Mouse (Mus musculus) adrenal gland, adult (tissue): ENCODE data around the gene Acad10.
"Not testable (repeated sequence)": the region's sequence is repeated elsewhere in the genome, so short reads cannot be mapped to it uniquely, and the experiment has no call there.

Experiments used
- DNase-seq, 2 experiments: peaks; one replicate each; pipeline ENCODE4 v3.0.0; 2022 to 2023; ENCODE audit warnings: low spot score in 1 of 2; ENCODE audit not compliant: inconsistent age in 2 of 2

Acad10 gene

DNA sequence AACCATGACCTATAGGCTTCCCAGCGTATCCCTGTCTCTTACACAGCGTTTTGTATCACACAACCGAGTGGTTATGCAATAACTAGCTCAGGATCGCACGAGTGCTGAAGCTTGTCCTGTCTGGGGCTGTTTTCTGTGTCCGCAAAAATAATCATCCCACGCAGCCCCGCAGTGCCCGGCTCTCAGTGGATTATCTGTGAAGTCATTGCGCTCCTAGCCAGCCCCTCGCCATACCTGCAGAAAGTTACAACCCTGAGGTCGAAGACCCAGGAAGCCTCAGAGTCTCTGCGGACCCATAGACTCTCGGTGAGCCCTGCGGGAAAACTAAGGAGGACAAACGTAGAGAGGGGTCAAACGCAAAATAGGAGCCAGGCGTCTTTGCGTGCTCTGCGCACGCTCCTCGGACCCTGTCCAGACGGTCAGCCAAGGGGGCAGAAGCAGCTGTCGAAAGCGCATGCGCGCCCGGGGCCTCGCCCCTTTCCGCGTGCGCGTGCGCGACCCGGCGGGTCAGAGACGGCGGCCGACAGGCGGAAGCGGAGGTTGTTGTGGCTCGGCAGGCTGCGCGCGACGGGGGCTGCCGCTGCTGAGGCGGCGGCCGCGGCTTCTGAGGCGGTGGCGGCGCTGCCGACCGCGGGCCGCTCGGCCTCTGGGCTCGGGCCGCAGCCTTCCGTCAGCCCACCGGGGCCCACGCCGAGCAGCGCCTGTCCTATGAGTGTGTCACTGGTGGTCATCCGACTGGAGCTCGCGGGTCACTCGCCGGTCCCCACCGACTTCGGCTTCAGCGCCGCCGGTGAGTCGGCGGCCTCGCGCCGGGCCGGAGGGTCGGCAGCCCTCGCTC is at the start of gene Acad10, which contains the start of gene Brap:
Acad10 (minus strand) TSS at position 456 of the 838 bp plus-strand sequence.
Brap (plus strand) TSS at position 505 of the 838 bp plus-strand sequence.
- DNase-seq = peak; percentile 97 to 99

DNA sequence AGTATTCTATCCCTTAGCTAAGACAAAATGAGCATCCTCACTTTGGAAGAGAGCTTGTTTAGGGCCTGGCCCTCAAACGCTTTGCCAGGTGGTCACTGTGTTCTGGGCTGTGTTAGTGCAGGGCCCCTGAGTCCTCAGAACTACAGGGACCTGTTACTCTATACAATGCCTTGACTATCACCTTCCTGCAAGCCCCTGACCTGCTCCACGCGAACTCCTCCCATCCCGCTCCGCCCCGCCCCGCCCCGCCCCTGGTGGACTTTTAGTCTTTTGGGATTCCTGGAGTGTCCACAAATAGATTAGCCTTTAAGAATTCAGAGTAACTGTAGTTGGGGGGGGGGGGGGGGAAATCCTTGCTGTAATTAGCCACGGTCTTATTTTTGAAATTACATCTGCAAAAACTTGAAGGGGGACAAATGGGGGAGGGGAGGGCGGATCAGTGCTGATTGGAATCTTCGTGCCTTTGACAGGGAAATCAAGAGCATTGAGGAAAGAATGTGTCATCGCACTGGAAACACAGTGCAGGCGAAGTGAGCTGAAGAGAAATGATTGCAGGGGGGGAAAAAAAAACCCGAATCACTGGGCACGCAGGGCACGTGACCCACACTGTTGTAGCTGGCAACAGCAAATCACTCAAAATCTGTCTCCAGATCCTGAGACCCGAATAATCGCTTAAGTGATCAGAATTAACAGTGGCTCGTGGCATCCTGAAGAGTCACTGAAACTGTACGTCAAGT is 44.4 kb upstream of the Acad10 start:
- DNase-seq = peak in 1 of 2 experiments; percentile 67

DNA sequence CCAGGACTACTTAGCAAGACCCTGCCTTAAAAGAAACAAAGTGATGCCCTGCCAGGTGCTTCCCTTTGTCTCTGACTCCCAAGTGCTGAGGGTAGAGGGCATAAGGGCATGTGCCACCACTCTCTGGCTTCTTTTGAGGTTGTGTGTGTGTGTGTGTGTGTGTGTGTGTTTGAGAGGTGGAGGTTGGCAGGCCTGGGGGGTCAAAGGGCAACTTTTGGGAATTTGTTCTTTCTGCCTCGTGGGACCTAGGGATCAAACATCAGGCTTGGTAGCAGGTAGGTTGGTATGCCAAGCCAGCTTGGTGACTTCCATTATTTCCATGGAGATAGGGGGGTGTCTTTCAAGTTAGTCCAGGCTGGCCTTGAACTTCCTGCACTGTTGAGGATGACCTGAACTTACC is 43.0 kb upstream of the Acad10 start:
- DNase-seq = no peak

DNA sequence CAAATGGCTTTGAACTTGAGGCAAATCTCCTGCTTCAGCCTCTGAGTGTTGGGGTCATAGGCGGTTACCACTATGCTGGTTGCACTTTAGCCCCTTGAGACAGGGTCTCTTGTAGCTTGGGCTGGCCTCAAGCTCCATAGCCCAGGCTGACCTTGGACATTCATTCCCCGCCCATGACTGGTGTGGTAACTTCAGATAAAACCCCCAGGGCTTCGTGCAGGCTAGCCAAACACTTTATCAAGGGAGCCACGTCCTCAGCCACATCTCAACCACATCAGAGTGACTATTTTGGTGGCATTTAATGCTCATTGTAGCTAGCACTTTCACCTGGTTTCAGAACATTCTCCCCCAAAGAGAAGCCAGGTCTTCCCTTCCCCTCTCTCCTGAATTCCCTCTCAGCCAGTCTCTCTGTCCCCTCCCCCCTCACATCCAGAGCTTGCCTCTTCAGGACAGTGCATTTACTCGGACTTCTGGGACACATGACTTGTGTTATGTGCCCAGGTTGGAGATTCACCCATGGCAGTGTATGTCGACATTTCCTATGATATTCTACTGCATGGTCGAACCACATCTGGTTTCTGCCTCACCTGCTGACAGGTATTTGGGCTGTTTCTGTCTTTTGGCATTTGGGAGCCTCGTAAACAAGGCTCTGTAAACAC is 40.9 kb upstream of the Acad10 start:
- DNase-seq = peak; percentile 57 to 80

DNA sequence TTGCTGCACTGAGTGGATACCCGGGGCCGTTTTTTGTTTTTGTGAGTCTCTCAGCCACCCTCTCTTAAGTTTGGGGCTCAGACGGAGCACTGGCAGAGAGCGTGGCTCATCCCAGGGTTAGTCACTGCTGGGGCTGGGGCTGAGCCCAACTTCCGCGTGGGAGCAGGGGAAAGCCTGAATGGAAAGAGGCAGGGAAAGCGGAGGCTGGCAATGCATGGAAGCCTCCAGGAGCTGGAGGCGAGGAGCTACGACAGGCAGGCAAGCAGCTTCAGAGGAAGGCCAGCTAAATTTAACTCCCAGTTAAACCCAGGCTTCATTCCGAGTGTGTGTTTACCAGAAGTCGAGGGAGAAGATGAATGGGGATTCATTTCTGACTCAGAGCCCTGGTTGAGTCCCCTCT is 40.2 kb upstream of the Acad10 start:
- DNase-seq = peak; percentile 78 to 90

DNA sequence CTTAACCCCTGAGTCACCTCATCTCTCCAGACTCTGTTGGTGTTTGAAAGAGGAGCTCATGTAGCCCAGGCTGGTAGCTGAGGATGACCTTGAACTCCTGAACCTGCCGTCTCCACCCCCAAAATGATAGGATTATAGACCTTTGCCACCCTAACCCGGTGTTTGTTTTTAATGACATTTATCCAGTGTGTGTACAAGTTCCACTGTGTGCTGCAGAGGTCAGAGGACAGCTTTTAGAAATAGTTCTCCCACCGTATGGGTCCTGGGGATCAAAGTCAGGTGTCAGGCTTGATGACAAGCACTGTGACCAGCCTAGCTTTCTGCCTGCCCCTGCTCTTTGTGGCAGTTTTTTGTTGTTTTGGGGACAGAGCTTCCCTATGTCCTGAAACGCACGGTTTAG is 39.6 kb upstream of the Acad10 start:
- no peak for DNase-seq

DNA sequence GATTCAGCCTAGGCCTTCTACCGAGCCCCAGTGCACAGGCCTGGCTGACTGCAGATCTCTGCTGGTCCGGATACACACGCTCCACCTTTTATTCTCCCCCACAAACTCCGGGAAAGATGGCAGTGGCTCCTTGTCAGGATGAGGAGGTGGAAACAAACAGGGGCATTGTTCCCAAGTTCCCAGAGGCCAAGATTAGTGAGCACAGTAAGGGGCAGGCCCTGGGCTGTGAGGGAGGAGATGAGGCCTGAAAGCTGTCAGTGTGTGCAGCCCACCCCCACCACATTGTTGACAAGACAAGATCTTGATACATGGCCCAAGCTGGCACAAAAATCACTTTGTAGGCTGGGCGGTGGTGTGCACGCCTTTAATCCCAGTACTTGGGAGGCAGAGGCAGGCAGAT is 36.4 kb upstream of the Acad10 start:
- no peak for DNase-seq

DNA sequence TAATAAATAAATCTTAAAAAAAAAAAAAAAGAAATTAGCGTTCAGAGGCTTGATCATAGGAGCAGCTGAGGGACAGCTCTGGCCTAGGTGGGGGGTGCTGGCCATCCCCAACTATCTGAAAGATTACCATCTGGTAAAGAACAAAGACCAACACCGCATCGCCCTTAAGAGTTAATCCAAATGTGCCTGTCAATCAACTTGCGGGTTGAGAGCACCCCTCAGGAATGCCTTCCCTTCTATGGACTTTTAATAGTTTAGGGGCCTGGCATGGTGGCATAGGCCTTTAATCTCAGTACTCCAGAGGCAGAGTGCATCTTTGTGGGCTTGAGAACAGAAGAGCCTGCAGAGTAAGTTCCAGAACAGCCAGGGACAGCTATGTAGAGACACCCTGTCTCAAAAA is 32.6 kb upstream of the Acad10 start:
- DNase-seq = no peak

DNA sequence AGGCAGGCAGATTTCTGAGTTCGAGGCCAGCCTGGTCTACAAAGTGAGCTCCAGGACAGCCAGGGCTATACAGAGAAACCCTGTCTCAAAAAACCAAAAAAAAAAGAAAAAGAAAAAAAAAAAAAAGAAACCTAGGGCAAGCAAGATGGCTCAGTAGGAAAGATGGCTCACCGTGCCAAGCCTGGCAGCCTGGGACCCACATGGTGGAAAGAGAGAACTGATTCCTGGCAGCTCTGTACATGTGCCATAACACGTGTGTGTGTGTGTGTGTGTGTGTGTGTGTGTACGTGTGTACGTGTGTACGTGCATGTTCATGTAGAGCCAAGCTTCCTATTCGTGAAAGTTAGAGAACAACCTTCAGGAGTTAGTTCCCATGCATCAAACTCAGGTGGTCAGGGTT is 31.1 kb upstream of the Acad10 start:
- DNase-seq = not testable (repeated sequence)

DNA sequence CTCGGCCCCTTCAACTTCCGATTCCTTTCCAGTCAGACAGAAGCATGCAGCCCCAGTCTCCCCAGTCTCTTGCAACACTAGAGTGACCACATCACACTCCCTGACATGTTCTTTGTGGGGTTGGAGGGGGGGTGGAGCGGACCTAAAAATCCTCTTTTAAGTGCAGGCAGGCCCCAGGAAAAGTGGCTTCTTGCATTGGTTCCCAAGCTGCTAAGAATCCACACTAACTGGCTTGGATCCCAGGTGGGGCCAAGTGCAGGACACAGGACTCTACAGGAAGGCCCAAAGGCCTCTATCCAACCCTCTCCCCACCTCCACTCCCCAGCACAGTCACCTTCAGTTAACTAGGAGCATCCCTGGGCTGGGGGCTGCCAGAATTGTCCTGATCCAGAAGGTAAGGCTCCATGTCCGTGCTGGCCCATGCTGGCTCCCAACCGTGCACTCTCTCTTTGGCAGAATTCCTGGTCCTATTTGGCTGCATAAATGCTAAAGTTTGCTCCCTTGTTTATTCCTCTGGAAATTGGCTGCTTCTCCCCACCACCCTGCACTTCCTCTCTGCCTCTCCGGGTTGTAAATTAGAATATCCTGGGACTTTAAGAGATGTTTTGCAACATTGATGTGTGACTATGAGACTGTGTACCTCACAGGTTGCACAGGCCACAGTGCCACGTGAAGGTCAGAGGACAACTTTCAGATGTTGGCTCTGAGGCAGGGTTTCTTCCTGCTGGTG is 30.3 kb upstream of the Acad10 start:
- peak; percentile 20 to 65 for DNase-seq

DNA sequence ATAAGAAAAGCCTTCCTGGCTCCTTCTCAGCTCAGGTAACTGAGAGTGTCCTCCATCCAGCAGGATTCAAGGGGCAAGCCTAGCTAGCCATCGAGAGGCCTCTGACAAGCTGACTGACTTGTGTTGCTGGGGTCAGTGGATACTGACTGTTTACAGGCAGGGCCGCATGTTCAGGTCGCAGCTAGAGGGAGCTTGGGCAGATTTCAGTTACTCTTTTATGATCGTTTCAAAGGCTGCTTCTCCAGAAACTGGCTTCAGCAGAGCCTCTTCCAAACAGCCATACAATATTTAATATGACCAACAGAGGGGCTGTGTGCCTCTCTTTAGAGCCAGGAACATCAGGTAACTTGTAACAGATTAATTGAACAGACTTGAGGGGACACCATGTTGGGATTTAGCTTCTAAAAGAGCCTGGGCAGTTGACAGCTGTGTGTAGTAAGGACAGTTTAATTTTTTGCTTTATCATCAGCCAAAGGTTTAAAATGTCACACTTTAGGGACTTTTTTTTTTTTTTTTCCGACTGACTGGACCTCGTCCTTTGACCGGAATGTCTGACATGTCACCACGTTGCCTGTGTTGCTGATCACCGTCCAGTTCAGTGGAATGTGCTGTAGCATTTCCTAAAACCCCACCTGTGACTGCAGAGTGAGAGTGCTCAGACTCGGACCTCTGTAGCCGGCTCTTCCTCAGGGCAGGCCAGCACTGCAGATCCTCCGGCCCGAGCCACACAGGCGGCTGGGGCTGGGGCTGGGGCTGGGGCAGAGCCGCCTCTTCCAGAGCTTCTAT is 26.0 kb upstream of the Acad10 start:
- DNase-seq = peak in 1 of 2 experiments; percentile 35

DNA sequence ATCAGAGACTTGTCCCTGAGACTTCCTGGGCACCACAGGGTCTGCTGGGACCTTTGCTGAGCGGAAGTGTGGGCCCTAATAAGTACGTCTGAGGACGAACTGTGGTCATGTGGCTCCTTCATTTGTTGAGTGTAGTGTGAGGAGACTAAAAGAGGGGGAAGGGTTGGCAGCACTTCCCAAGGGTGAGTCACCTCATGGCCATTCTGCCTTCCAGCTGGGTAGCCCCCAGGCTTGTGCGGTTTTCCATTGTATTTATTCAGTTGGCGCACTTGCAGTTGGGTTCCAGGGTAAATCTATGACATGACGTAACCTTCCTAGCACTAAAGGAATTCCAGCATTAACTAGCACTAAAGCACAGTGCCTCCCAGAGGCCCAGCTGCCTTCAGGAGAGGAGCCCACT is 25.2 kb upstream of the Acad10 start:
- peak in 1 of 2 experiments; percentile 39 for DNase-seq

DNA sequence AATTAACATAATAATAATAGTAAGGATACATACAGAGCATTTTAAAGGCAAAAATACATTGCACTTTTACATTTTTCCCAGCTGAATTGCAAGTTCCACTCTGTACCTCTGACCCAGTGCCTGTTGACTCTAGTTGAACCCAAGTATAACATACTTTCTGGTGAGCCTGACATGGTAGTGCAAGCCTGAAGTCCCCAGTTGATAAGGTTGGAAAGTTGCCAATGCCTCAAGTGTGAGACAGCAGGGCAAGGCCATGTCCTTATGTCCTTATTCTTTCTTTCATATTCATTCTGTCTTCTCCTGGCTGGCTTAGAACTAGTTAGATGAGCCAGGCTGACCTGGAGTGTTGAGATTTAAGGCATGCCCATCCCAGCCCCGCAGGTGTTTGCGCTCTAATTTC is 21.9 kb upstream of the Acad10 start:
- DNase-seq = peak in 1 of 2 experiments; percentile 54

DNA sequence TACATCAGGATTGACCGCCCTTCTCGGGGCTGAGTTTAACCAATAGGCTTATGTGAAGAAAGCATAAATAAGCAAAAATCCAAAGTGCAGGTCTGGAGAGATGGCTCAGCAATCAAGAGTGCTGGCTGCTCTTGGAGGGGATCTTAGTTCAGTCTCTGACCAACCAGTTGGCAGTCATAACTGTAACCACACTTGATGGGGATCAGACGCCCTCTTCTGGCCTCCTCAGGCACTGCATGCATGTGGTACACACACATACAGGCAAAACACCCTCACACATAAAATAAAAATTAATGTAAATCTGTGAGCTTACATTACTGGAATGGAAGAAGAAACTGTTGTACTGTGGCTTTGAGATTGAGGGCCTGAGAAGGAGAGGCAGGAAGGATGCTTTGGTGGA is 10.1 kb upstream of the Acad10 start:
- no peak for DNase-seq

DNA sequence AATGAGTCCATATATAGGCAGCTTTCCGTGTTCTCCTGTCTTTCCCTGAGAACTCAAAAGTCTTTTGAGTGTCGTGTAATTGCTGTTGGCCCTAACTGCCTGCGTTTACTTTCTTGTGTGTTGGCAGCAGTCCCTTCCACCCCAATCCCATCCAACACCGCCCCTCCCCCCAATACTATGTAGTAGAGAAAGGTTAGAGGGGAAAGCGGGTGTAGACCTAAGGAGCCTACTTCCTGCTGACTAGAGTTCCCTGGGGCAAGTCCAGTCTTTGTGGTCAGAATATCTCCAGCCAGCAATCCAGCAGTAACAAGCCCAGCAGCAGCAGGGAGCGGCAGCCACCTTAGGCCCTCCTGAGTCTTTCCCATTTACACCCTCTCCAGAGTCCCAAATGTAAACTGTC is 8.1 kb upstream of the Acad10 start:
- DNase-seq = no peak

DNA sequence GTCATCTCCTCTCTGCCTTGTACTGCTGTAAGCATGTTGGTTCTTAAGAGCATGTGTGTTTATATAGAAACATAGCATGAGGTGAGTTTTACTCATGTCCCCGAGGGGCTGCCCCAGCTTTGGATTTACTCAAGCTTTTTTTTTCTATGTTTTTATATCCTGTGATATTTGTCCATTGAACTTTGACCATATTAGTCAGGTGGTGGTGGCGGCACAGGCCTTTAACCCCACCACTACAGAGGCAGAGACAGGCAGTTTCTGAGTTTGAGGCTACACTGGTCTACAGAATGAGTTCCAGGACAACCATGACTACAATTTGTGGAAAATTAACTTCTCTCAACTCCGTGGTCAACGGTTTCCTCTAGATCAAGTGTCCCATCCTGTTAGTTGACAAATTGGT is 6.8 kb upstream of the Acad10 start:
- DNase-seq = no peak

DNA sequence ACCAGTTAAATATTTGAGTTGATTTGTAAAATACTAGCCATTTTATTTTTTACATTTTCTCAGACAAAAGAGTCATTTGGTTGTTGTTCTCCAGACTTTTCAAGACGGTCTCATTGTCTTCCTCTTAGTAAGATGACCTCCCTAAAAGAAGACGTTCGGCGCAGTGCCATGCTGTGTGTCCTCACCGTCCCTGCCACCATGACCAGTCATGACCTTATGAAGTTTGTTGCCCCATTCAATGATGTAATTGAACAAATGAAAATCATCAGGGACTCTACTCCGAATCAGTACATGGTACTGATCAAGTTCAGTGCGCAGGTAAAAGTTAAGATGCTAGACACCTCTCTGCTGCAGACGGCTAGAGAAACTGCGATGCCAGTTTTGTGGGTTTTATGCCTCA is 4.7 kb upstream of the Acad10 start:
- DNase-seq = no peak

DNA sequence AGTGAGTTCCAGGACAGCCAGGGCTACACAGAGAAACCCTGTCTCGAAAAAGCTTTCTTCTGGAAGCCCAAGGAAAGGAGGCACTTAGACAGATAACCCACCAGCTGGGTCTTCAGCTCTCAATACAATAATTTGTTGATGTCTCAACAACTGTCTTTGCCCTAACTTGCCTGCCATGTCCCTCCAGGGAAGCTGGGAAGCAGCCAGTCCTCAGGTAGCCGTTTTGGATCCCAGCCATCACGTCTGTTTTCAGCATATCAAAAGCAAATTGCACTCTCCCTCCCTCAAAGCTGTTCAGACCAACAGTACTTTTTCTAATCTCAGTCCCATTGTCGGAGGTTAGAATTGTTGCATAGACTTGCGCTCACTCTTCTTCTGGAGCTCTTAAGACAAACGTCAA is 3.8 kb upstream of the Acad10 start:
- DNase-seq = no peak

DNA sequence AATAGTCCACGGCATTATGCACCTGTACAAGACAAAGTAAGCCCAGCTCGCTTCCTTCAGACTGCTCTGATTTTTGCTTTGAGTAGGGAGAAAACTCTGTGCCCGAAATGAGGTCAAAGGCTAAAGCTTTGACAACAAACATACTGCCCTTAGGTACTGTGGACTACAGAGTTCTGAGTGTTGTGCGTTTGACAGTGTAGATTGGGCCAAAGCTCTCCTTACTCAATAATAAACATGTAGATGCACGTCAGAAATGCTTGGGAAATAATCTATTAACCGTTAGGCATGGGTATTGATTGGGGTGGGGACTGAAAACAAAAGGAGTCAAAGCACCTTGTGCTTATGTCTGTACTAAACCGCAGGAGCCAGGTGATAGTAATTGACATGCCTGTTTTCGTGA is 3.1 kb upstream of the Acad10 start:
- no peak for DNase-seq

DNA sequence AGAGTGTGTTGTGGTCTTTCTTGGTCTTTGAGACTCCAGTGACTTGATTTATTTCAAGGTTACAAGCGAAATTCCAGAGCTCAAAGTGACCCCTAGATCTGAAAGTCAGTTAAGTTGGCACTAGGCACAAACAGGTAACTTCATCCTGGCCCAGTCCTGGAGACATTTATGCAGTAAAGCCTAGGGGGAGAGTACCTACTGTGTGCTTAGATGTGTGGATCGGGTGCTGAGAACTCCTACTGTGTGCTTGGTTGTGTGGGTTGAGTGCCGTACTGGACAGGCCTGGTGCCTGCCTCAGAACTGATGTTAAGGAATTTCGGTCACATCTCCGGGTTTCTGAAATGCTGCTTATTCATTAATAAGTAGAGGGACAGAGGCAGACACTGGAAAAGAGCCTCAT is 1.2 kb upstream of the Acad10 start:
- peak in 1 of 2 experiments; percentile 31 for DNase-seq
